Mouse (Mus musculus) MEL (cell line): ENCODE measurements around the gene Gm11111. TPM values are rescaled to one million over a fixed set of nuclear protein-coding genes. Genes with fewer than 3 reads are reported as not detected.

Experiments used
- DNase-seq: peaks from one replicate; pipeline ENCODE4 v3.0.0; 2011; ENCODE audit warnings: low read depth, low spot score
- H3K27ac ChIP-seq: 2 replicates; pipeline ENCODE4 v1.5.1; 2012; ENCODE audit warnings: low read depth, mild to moderate bottlenecking, control low read depth, low read length, moderate library complexity; ENCODE audit not compliant: control insufficient read depth
- H3K27me3 ChIP-seq, 2 experiments: fragments of 150-350 bp in 1 of 2; sonication (generic) in 1 of 2; 2 replicates each; pipeline ENCODE4 v1.6.1; 2012; ENCODE audit warnings: low read length in 2 of 2, mild to moderate bottlenecking in 2 of 2, improper control_type of control experiment in 1 of 2, moderate library complexity in 1 of 2; ENCODE audit not compliant: insufficient read depth in 2 of 2, control insufficient read depth in 1 of 2
- H3K36me3 ChIP-seq, 2 experiments: 2 replicates each; pipeline ENCODE4 v1.6.1; 2012 to 2014; ENCODE audit warnings: low read length in 2 of 2, improper control_type of control experiment in 1 of 2, inconsistent platforms in 1 of 2, mild to moderate bottlenecking in 1 of 2; ENCODE audit not compliant: insufficient read depth in 2 of 2, control insufficient read depth in 1 of 2
- H3K4me1 ChIP-seq, 2 experiments: fragments of 150-350 bp in 1 of 2; sonication (generic) in 1 of 2; 2 replicates each; pipeline ENCODE4 v1.6.1; 2012; ENCODE audit warnings: low read length in 2 of 2, improper control_type of control experiment in 1 of 2, mild to moderate bottlenecking in 1 of 2; ENCODE audit not compliant: insufficient read depth in 2 of 2, control insufficient read depth in 1 of 2
- H3K4me3 ChIP-seq, 2 experiments: fragments of 150-350 bp in 1 of 2; sonication (generic) in 1 of 2; 2 replicates each; pipeline ENCODE4 v1.5.1; 2012; ENCODE audit warnings: low read depth in 2 of 2, low read length in 2 of 2, mild to moderate bottlenecking in 2 of 2, moderate library complexity in 2 of 2, control low read depth in 1 of 2, improper control_type of control experiment in 1 of 2; ENCODE audit not compliant: control insufficient read depth in 1 of 2, insufficient read depth in 1 of 2
- H3K79me2 ChIP-seq: 2 replicates; pipeline ENCODE4 v1.6.1; 2012; ENCODE audit warnings: mild to moderate bottlenecking, low read length, moderate library complexity; ENCODE audit not compliant: control insufficient read depth, poor library complexity, insufficient read depth
- H3K9ac ChIP-seq: 2 replicates; pipeline ENCODE4 v1.6.1; 2012; ENCODE audit warnings: low read depth, mild to moderate bottlenecking, control low read depth, low read length, moderate library complexity; ENCODE audit not compliant: control insufficient read depth, poor library complexity, severe bottlenecking
- H3K9me3 ChIP-seq: fragments of 150-350 bp; sonication (generic); replicated peaks from 2 replicates; pipeline ENCODE4 v1.6.1; 2012; ENCODE audit warnings: mild to moderate bottlenecking, low read length, improper control_type of control experiment, moderate library complexity; ENCODE audit not compliant: insufficient read depth
- CHD2 ChIP-seq: IDR thresholded peaks from 2 replicates; pipeline ENCODE4 v1.6.1; 2011; ENCODE audit warnings: low read length, improper control_type of control experiment
- CTCF ChIP-seq, 3 experiments: IDR thresholded peaks in 2 of 3; conservative IDR thresholded peaks in 1 of 3; 2 replicates each; pipeline ENCODE4 v1.5.1; 2011 to 2012; ENCODE audit warnings: low read length in 3 of 3, low read depth in 2 of 3, mild to moderate bottlenecking in 2 of 3, improper control_type of control experiment in 1 of 3, inconsistent platforms in 1 of 3, mixed read lengths in 1 of 3, moderate library complexity in 1 of 3; ENCODE audit not compliant: control insufficient read depth in 1 of 3, insufficient read depth in 1 of 3, poor library complexity in 1 of 3, severe bottlenecking in 1 of 3
- ELF1 ChIP-seq: IDR thresholded peaks from 2 replicates; pipeline ENCODE4 v1.6.1; 2014; ENCODE audit warnings: low read depth, mild to moderate bottlenecking, inconsistent platforms, low read length, improper control_type of control experiment, moderate library complexity
- EP300 ChIP-seq, 2 experiments: IDR thresholded peaks; 2 replicates each; pipeline ENCODE4 v1.6.1; 2011; ENCODE audit warnings: improper control_type of control experiment in 2 of 2, low read length in 2 of 2, low read depth in 1 of 2, mild to moderate bottlenecking in 1 of 2
- GATA1 ChIP-seq: IDR thresholded peaks from 2 replicates; pipeline ENCODE4 v1.6.1; 2011; ENCODE audit warnings: low read depth, low read length, improper control_type of control experiment
- HCFC1 ChIP-seq: IDR thresholded peaks from 2 replicates; pipeline ENCODE4 v1.6.1; 2012; ENCODE audit warnings: low read depth, mild to moderate bottlenecking, inconsistent platforms, low read length, improper control_type of control experiment, moderate library complexity
- JUND ChIP-seq: IDR thresholded peaks from 2 replicates; pipeline ENCODE4 v1.6.1; 2011; ENCODE audit warnings: low read depth, mild to moderate bottlenecking, improper control_type of control experiment, low read length
- KAT2A ChIP-seq: conservative IDR thresholded peaks from 2 replicates; pipeline ENCODE4 v1.6.1; 2012; ENCODE audit warnings: low read depth, low read length, improper control_type of control experiment, inconsistent platforms
- MAZ ChIP-seq: IDR thresholded peaks from 2 replicates; pipeline ENCODE4 v1.6.1; 2012; ENCODE audit warnings: low read depth, mild to moderate bottlenecking, inconsistent platforms, low read length, improper control_type of control experiment
- MEF2A ChIP-seq: IDR thresholded peaks from 2 replicates; pipeline ENCODE4 v1.6.1; 2014; ENCODE audit warnings: low read depth, mild to moderate bottlenecking, inconsistent platforms, low read length, improper control_type of control experiment; ENCODE audit not compliant: poor library complexity, insufficient replicate concordance, severe bottlenecking; ENCODE audit errors: extremely low read depth
- MXI1 ChIP-seq: IDR thresholded peaks from 2 replicates; pipeline ENCODE4 v1.6.1; 2011; ENCODE audit warnings: mild to moderate bottlenecking, low read depth, low read length, improper control_type of control experiment
- MYB ChIP-seq: IDR thresholded peaks from 2 replicates; pipeline ENCODE4 v1.6.1; 2011; ENCODE audit warnings: mild to moderate bottlenecking, low read depth, low read length, improper control_type of control experiment
- SIN3A ChIP-seq: IDR thresholded peaks from 2 replicates; pipeline ENCODE4 v1.6.1; 2012; ENCODE audit warnings: low read length, improper control_type of control experiment, inconsistent platforms
- SMC3 ChIP-seq: IDR thresholded peaks from 2 replicates; pipeline ENCODE4 v1.6.1; 2011; ENCODE audit warnings: low read depth, low read length, improper control_type of control experiment
- TAL1 ChIP-seq: IDR thresholded peaks from 2 replicates; pipeline ENCODE4 v1.6.1; 2012; ENCODE audit warnings: mild to moderate bottlenecking, inconsistent platforms, low read length, moderate library complexity, mixed read lengths
- USF2 ChIP-seq, 2 experiments: IDR thresholded peaks; 2 replicates each; pipeline ENCODE4 v1.6.1; 2011 to 2012; ENCODE audit warnings: improper control_type of control experiment in 2 of 2, low read length in 2 of 2, borderline replicate concordance in 1 of 2, inconsistent platforms in 1 of 2, low read depth in 1 of 2, mild to moderate bottlenecking in 1 of 2; ENCODE audit not compliant: insufficient read depth in 1 of 2
- ZKSCAN1 ChIP-seq: IDR thresholded peaks from 2 replicates; pipeline ENCODE4 v1.6.1; 2012; ENCODE audit warnings: low read depth, mild to moderate bottlenecking, inconsistent platforms, low read length, improper control_type of control experiment, moderate library complexity
- ZNF384 ChIP-seq: IDR thresholded peaks from 2 replicates; pipeline ENCODE4 v1.6.1; 2012; ENCODE audit warnings: low read depth, mild to moderate bottlenecking, inconsistent platforms, low read length, improper control_type of control experiment
- polyA plus RNA-seq, 2 experiments: library from polyadenylated mRNA; stranded (reverse) in 1 of 2; unstranded in 1 of 2; fragments of >175 nt in 1 of 2; fragments of >200 nt in 1 of 2; gene quantifications; 2 replicates each; pipeline versions ENCODE4 v1.2.1 to v1.2.4; 2012; ENCODE audit warnings: low replicate concordance in 2 of 2, low read depth in 1 of 2; ENCODE audit not compliant: insufficient read length in 2 of 2, insufficient read depth in 1 of 2, missing spikeins in 1 of 2
- total RNA-seq: library from RNA; depleted of rRNA; stranded (reverse); fragments of 300-350 nt; gene quantifications from 2 replicates; pipeline ENCODE4 v1.2.3, GENCODE M21; 2012; rRNA removed

The Gm11111 gene
- total RNA-seq (not detected in 2 replicates), polyA plus RNA-seq (not detected)

GRCm38 (mm10) chr5:98552395-98552794, at the start of gene Gm11111:
Gene Gm11111 (plus strand): TSS chr5:98552695.
- no peak for DNase-seq
- no peak within 1 kb of the TSS for H3K27ac ChIP-seq
- H3K4me3 ChIP-seq, result no peak within 1 kb of the TSS
- no peaks in the 10 kb centered on the region for H3K36me3 ChIP-seq
- TF ChIP-seq MXI1 (no peak), TAL1 (no peak), USF2 (IDR thresholded peaks at IDR 0.05; ENCODE audit: borderline replicate concordance in 1 of 2, insufficient read depth in 1 of 2, low read depth in 1 of 2, low read length in 2 of 2) (no peak), JUND (no peak), KAT2A (no peak), ZKSCAN1 (no peak), ELF1 (no peak)
- no peaks in the 10 kb centered on the region for H3K79me2 ChIP-seq
- H3K9me3 ChIP-seq, result no peaks in the 10 kb centered on the region
- H3K27me3 ChIP-seq, result no peaks in the 10 kb centered on the region
- H3K4me1 ChIP-seq, result no peaks in the 10 kb centered on the region
- H3K9ac ChIP-seq, result no peak within 1 kb of the TSS

- no peak for TF ChIP-seq CTCF (IDR thresholded peaks at IDR 0.05 in 2 of 3, conservative IDR thresholded peaks at IDR 0.05 in 1 of 3; ENCODE audit: control insufficient read depth in 1 of 3, insufficient read depth in 1 of 3, low read depth in 2 of 3, low read length in 3 of 3, poor library complexity in 1 of 3, severe bottlenecking in 1 of 3)
- TF ChIP-seq HCFC1, result no peak
- no peak for TF ChIP-seq KAT2A
- no peak for TF ChIP-seq SIN3A
- TF ChIP-seq EP300 (IDR thresholded peaks at IDR 0.05; ENCODE audit: low read depth in 1 of 2, low read length in 2 of 2), result no peak
- no peak for TF ChIP-seq GATA1
- TF ChIP-seq ZNF384, result no peak
- no peak for TF ChIP-seq MYB
- no peak for TF ChIP-seq CHD2
- no peak for TF ChIP-seq MEF2A
- no peak for TF ChIP-seq MAZ
- TF ChIP-seq SMC3, result no peak
- H3K4me1 ChIP-seq, result no peaks in the 10 kb centered on the region
- no peaks in the 10 kb centered on the region for H3K27me3 ChIP-seq
These were observed 36.3 kb upstream of the Gm11111 start for GRCm38 (mm10) chr5:98516214-98516613.

More at GRCm38 (mm10) chr5:98516214-98516613, 36.3 kb upstream of the Gm11111 start:
- no peak overlapping the region for H3K4me3 ChIP-seq
- H3K9ac ChIP-seq, result no peak overlapping the region
- DNase-seq, result no peak
- H3K36me3 ChIP-seq, result no peaks in the 10 kb centered on the region
- no peaks in the 10 kb centered on the region for H3K79me2 ChIP-seq
- no peak overlapping the region for H3K27ac ChIP-seq
- H3K9me3 ChIP-seq, result no peaks in the 10 kb centered on the region
